ENCODE assay signal across 23 mouse cellular contexts in the genomic region with DNA sequence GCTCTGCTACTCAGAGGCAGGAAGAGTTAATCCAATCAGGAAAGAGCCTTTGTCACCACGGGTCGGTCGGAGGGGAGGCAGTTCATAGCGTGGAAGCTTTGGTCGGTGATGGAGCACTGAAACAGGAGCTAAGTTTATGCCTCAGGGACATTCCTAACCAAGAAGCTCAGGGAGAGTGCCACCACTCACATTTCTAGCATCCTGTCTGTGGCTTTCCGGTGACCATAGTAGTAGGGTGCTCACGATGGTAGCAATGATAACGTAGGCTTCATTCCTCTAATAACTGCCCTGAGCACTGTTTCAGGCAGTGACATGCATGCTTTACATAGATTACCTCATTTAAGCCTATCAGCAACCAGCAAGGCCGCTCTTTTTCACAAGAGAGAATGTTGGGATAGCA.
"Had no signal": no experiment of that assay in that cellular context is flagged by ENCODE, and none has a peak within 500 bp of the region (broad histone marks: within the 10 kb centered on the region; RNA-seq: fewer than 3 reads in every experiment).

No protein-coding gene starts in this region.

- ATAC-seq: liver, postnatal 0 days; lung, postnatal 0 days; midbrain, embryonic 13.5 days; midbrain, embryonic 16.5 days had no signal

- H3K9me3 ChIP-seq: kidney, embryonic 15.5 days; limb, embryonic 10.5 days; limb, embryonic 13.5 days; midbrain, embryonic 10.5 days; midbrain, embryonic 13.5 days; neural tube, embryonic 13.5 days had no signal

- H3K36me3 ChIP-seq: kidney, embryonic 15.5 days; limb, embryonic 10.5 days; limb, embryonic 13.5 days; midbrain, embryonic 10.5 days; midbrain, embryonic 13.5 days; neural tube, embryonic 13.5 days had no signal

- H3K9ac ChIP-seq: kidney, embryonic 15.5 days; limb, embryonic 13.5 days; liver, embryonic 14.5 days; liver, postnatal 0 days; lung, embryonic 14.5 days; midbrain, embryonic 13.5 days; neural tube, embryonic 13.5 days had no signal

- H3K27me3 ChIP-seq: kidney, embryonic 15.5 days; limb, embryonic 13.5 days; midbrain, embryonic 13.5 days; neural tube, embryonic 13.5 days had no signal

- H3K4me1 ChIP-seq: kidney, embryonic 15.5 days; limb, embryonic 13.5 days; midbrain, embryonic 13.5 days; neural tube, embryonic 13.5 days had no signal

- H3K27ac ChIP-seq: kidney, embryonic 15.5 days; limb, embryonic 10.5 days; limb, embryonic 13.5 days; liver, embryonic 14.5 days; macrophage; midbrain, embryonic 10.5 days; midbrain, embryonic 13.5 days; neural tube, embryonic 13.5 days had no signal

- H3K4me3 ChIP-seq: kidney, embryonic 15.5 days; limb, embryonic 10.5 days; limb, embryonic 13.5 days; midbrain, embryonic 10.5 days; midbrain, embryonic 13.5 days; myocyte; neural tube, embryonic 13.5 days had no signal

- DNase-seq: kidney, adult 11 months; kidney, adult 8-10 months; kidney, postnatal 10 days; kidney, postnatal 36 days; layer of hippocampus, postnatal 36 days; liver; liver, postnatal 0 days; lung, embryonic 14.5 days; retina, postnatal 1 day; right cerebral cortex, postnatal 25 days; thymus, adult 18-20 months; thymus, postnatal 36 days had no signal

- H3K4me2 ChIP-seq: kidney, embryonic 15.5 days; limb, embryonic 13.5 days; lung, embryonic 14.5 days; midbrain, embryonic 13.5 days; neural tube, embryonic 13.5 days had no signal
